Mouse (Mus musculus) limb, embryonic 12.5 days (tissue): Measurements from ENCODE around the gene Hap1. TPM values are rescaled to one million over a fixed set of nuclear protein-coding genes. Genes with fewer than 3 reads are reported as not detected.

ENCODE experiments used
- ATAC-seq: fragments of 200-750 bp; cut with Nextera tagmentation; 2 replicates; pipeline ENCODE4 v1.8.0; 2017; ENCODE audit warnings: low read depth, moderate TSS enrichment; ENCODE audit not compliant: insufficient number of reproducible peaks, insufficient read depth, low FRiP score, low TSS enrichment
- H3K27ac ChIP-seq: fragments of 300-500 bp; sonication (generic); 2 replicates; pipeline ENCODE4 v1.5.1; 2016; ENCODE audit warnings: mild to moderate bottlenecking, moderate library complexity
- H3K27me3 ChIP-seq: fragments of 300-500 bp; sonication (generic); 2 replicates; pipeline ENCODE4 v1.6.1; 2016; ENCODE audit warnings: mild to moderate bottlenecking, moderate library complexity
- H3K36me3 ChIP-seq: fragments of 300-500 bp; sonication (generic); 2 replicates; pipeline ENCODE4 v1.6.1; 2016; ENCODE audit warnings: mild to moderate bottlenecking, moderate library complexity
- H3K4me1 ChIP-seq: fragments of 300-500 bp; sonication (generic); replicated peaks from 2 replicates; pipeline ENCODE4 v1.6.1; 2016
- H3K4me2 ChIP-seq: fragments of 300-500 bp; sonication (generic); 2 replicates; pipeline ENCODE4 v1.6.1; 2016; ENCODE audit warnings: mild to moderate bottlenecking, moderate library complexity
- H3K4me3 ChIP-seq: fragments of 300-500 bp; sonication (generic); replicated peaks from 2 replicates; pipeline ENCODE4 v1.5.1; 2016; ENCODE audit warnings: mild to moderate bottlenecking
- H3K9ac ChIP-seq: fragments of 300-500 bp; sonication (generic); replicated peaks from 2 replicates; pipeline ENCODE4 v1.6.1; 2016; ENCODE audit warnings: mild to moderate bottlenecking, moderate library complexity
- H3K9me3 ChIP-seq: fragments of 300-500 bp; sonication (generic); 2 replicates; pipeline ENCODE4 v1.6.1; 2016; ENCODE audit warnings: mild to moderate bottlenecking, moderate library complexity
- WGBS: fragments of 180-500 bp; shearing (Covaris S2); methylation state at CpG from one replicate; pipeline ENCODE4 v1.1.7; 2016; 5-methylcytosine and 5-hydroxymethylcytosine counted together
- polyA plus RNA-seq: library from polyadenylated mRNA; unstranded; fragments of >200 nt; fragmentation: Nextera tagmentation; extraction: Ambion mirVana; gene quantifications from 2 replicates; pipeline ENCODE4 v1.2.1, GENCODE M21; 2016

Gene Hap1
- polyA plus RNA-seq, 1 experiment from 2014 or later = 1.5 TPM

- Histone ChIP-seq H3K27ac (peak overlapping the region; percentile 80), H3K4me3 (peak overlapping the region; percentile 70), H3K36me3 (no peaks in the 10 kb centered on the region), H3K27me3 (peaks cover 7% of the 10 kb centered on the region), H3K9me3 (no peaks in the 10 kb centered on the region), H3K9ac (peak overlapping the region; percentile 77), H3K4me1 (peaks cover 25% of the 10 kb centered on the region), H3K4me2 (peak overlapping the region; percentile 79)
- 4% methylated on average over 42 of the region's 42 CpGs for WGBS
- ATAC-seq = 0 out of 2 replicates have a peak, but pooled peaks have one; percentile 28
Observed at GRCm38 (mm10) chr11:100396886-100397599, 41.1 kb upstream of the Hap1 start.

- Histone ChIP-seq H3K27me3 (peaks cover 7% of the 10 kb centered on the region), H3K4me3 (peak overlapping the region; percentile 70), H3K27ac (0 out of 2 replicates have a peak overlapping the region, but pooled peaks have one; percentile 9), H3K9ac (peak overlapping the region; percentile 32; the same call in 1 of the 2 replicates), H3K36me3 (no peaks in the 10 kb centered on the region), H3K4me2 (peak overlapping the region; percentile 79), H3K4me1 (peaks cover 28% of the 10 kb centered on the region), H3K9me3 (no peaks in the 10 kb centered on the region)
- WGBS = 42% methylated on average over 17 of the region's 17 CpGs
- no peak for ATAC-seq
Observed at GRCm38 (mm10) chr11:100395861-100396631, 40.1 kb upstream of the Hap1 start.

GRCm38 (mm10) chr11:100395200-100395599 is 39.3 kb upstream of the Hap1 start:
- Histone ChIP-seq H3K4me3 (no peak overlapping the region), H3K27me3 (peaks cover 7% of the 10 kb centered on the region), H3K4me2 (peak overlapping the region; percentile 79), H3K36me3 (no peaks in the 10 kb centered on the region), H3K4me1 (peaks cover 28% of the 10 kb centered on the region), H3K9ac (0 out of 2 replicates have a peak overlapping the region, but pooled peaks have one; percentile 2), H3K27ac (no peak overlapping the region), H3K9me3 (no peaks in the 10 kb centered on the region)
- 30% methylated on average over 11 of the region's 11 CpGs for WGBS
- ATAC-seq = no peak

- no peak for ATAC-seq
- Histone ChIP-seq H3K27ac (no peak overlapping the region), H3K9me3 (no peaks in the 10 kb centered on the region), H3K4me1 (peaks cover 28% of the 10 kb centered on the region), H3K27me3 (peaks cover 7% of the 10 kb centered on the region), H3K36me3 (no peaks in the 10 kb centered on the region), H3K4me3 (no peak overlapping the region), H3K4me2 (no peak overlapping the region), H3K9ac (no peak overlapping the region)
- WGBS = 66% methylated on average over 5 of the region's 5 CpGs
Observed at GRCm38 (mm10) chr11:100394353-100395074, 38.6 kb upstream of the Hap1 start.

- 72% methylated on average over 7 of the region's 7 CpGs for WGBS
- no peak overlapping the region for H3K9ac ChIP-seq
- H3K27me3 ChIP-seq = peaks cover 7% of the 10 kb centered on the region
- H3K36me3 ChIP-seq = no peaks in the 10 kb centered on the region
- H3K4me2 ChIP-seq = no peak overlapping the region
- H3K27ac ChIP-seq = no peak overlapping the region
- no peaks in the 10 kb centered on the region for H3K9me3 ChIP-seq
- ATAC-seq = no peak
- no peak overlapping the region for H3K4me3 ChIP-seq
- H3K4me1 ChIP-seq = peaks cover 29% of the 10 kb centered on the region
Observed at GRCm38 (mm10) chr11:100393733-100394132, 37.8 kb upstream of the Hap1 start.

- H3K9me3 ChIP-seq = no peaks in the 10 kb centered on the region
- no peak overlapping the region for H3K4me3 ChIP-seq
- no peak overlapping the region for H3K4me2 ChIP-seq
- no peak overlapping the region for H3K9ac ChIP-seq
- peaks cover 7% of the 10 kb centered on the region for H3K27me3 ChIP-seq
- 73% methylated on average over 5 of the region's 5 CpGs for WGBS
- ATAC-seq = no peak
- no peak overlapping the region for H3K27ac ChIP-seq
- peaks cover 36% of the 10 kb centered on the region for H3K4me1 ChIP-seq
- H3K36me3 ChIP-seq = no peaks in the 10 kb centered on the region
Observed at GRCm38 (mm10) chr11:100392958-100393357, 37.0 kb upstream of the Hap1 start.

GRCm38 (mm10) chr11:100391884-100392345 is 36.0 kb upstream of the Hap1 start:
- H3K9ac ChIP-seq = no peak overlapping the region
- peaks cover 42% of the 10 kb centered on the region for H3K4me1 ChIP-seq
- ATAC-seq = no peak
- H3K36me3 ChIP-seq = no peaks in the 10 kb centered on the region
- H3K27me3 ChIP-seq = peaks cover 7% of the 10 kb centered on the region
- H3K4me3 ChIP-seq = no peak overlapping the region
- no peaks in the 10 kb centered on the region for H3K9me3 ChIP-seq
- no peak overlapping the region for H3K4me2 ChIP-seq
- 91% methylated on average over 7 of the region's 7 CpGs for WGBS
- no peak overlapping the region for H3K27ac ChIP-seq

- Histone ChIP-seq H3K4me1 (peaks cover 43% of the 10 kb centered on the region), H3K9me3 (no peaks in the 10 kb centered on the region), H3K9ac (no peak overlapping the region), H3K27me3 (peaks cover 5% of the 10 kb centered on the region), H3K36me3 (0 out of 2 replicates have a peak, but pooled peaks cover 2% of the 10 kb centered on the region), H3K4me3 (no peak overlapping the region), H3K4me2 (no peak overlapping the region), H3K27ac (no peak overlapping the region)
- 77% methylated on average over 9 of the region's 9 CpGs for WGBS
- no peak; the same call in 1 of the 2 replicates for ATAC-seq
Observed at GRCm38 (mm10) chr11:100391081-100391883, 35.4 kb upstream of the Hap1 start.

- no peak overlapping the region for H3K9ac ChIP-seq
- H3K4me3 ChIP-seq = no peak overlapping the region
- peaks cover 10% of the 10 kb centered on the region for H3K36me3 ChIP-seq
- no peaks in the 10 kb centered on the region for H3K9me3 ChIP-seq
- peaks cover 30% of the 10 kb centered on the region for H3K4me1 ChIP-seq
- no peak overlapping the region for H3K4me2 ChIP-seq
- H3K27ac ChIP-seq = 0 out of 2 replicates have a peak overlapping the region, but pooled peaks have one; percentile 7
- ATAC-seq = no peak
- peaks cover under 1% of the 10 kb centered on the region; the same call in 1 of the 2 replicates for H3K27me3 ChIP-seq
- WGBS = 49% methylated on average over 8 of the region's 8 CpGs
Observed at GRCm38 (mm10) chr11:100389931-100390445, 34.1 kb upstream of the Hap1 start.

GRCm38 (mm10) chr11:100388588-100388987 is 32.7 kb upstream of the Hap1 start:
- Histone ChIP-seq H3K9ac (no peak overlapping the region), H3K4me3 (no peak overlapping the region), H3K36me3 (peaks cover 19% of the 10 kb centered on the region), H3K27me3 (no peaks in the 10 kb centered on the region), H3K4me2 (no peak overlapping the region), H3K27ac (0 out of 2 replicates have a peak overlapping the region, but pooled peaks have one; percentile 69), H3K9me3 (no peaks in the 10 kb centered on the region), H3K4me1 (peaks cover 29% of the 10 kb centered on the region)
- no peak for ATAC-seq
- 84% methylated on average over 6 of the region's 6 CpGs for WGBS
